Mouse (Mus musculus) liver, adult 2 months (tissue): ENCODE results near the gene Slc38a10. TPM values are rescaled to one million over a fixed set of nuclear protein-coding genes. Genes with fewer than 3 reads are reported as not detected.

Experiments
- DNase-seq: peaks from one replicate; pipeline ENCODE4 v3.0.0-alpha.2; 2011; ENCODE audit warnings: low read depth, low spot score; ENCODE audit errors: extremely low read depth
- H3K27ac ChIP-seq: fragments of 200-500 bp; replicated peaks from 2 replicates; pipeline ENCODE4 v1.5.1; 2012; ENCODE audit warnings: low read depth, mild to moderate bottlenecking, control low read depth, inconsistent platforms, low read length; ENCODE audit not compliant: insufficient read depth
- H3K27me3 ChIP-seq: fragments of 200-500 bp; 2 replicates; pipeline ENCODE4 v1.6.1; 2012; ENCODE audit warnings: mild to moderate bottlenecking, moderate library complexity, low read length, inconsistent platforms; ENCODE audit not compliant: control insufficient read depth, insufficient read depth
- H3K36me3 ChIP-seq: fragments of 200-500 bp; 2 replicates; pipeline ENCODE4 v1.6.1; 2012; ENCODE audit warnings: low read length, inconsistent platforms; ENCODE audit not compliant: control insufficient read depth, insufficient read depth
- H3K4me1 ChIP-seq: fragments of 200-500 bp; 2 replicates; pipeline ENCODE4 v1.6.1; 2011; ENCODE audit warnings: low read length; ENCODE audit not compliant: control insufficient read depth, insufficient read depth
- H3K4me3 ChIP-seq: fragments of 200-500 bp; 2 replicates; pipeline ENCODE4 v1.5.1; 2011; ENCODE audit warnings: low read depth, mild to moderate bottlenecking, control low read depth, low read length, moderate library complexity; ENCODE audit not compliant: insufficient read depth
- H3K79me2 ChIP-seq: fragments of 200-500 bp; 2 replicates; pipeline ENCODE4 v1.6.1; 2012; ENCODE audit warnings: inconsistent platforms, mild to moderate bottlenecking, low read length, moderate library complexity; ENCODE audit not compliant: control insufficient read depth, insufficient read depth
- H3K9ac ChIP-seq: fragments of 200-500 bp; 2 replicates; pipeline ENCODE4 v1.6.1; 2012; ENCODE audit warnings: low read depth, mild to moderate bottlenecking, control low read depth, inconsistent platforms, low read length
- CTCF ChIP-seq: fragments of 200-500 bp; IDR thresholded peaks from 2 replicates; pipeline ENCODE4 v1.5.1; 2011; ENCODE audit warnings: low read depth, low read length, control low read depth
- POLR2A ChIP-seq: fragments of 200-500 bp; IDR thresholded peaks from 2 replicates; pipeline ENCODE4 v1.6.1; 2011; ENCODE audit warnings: low read length, control low read depth; ENCODE audit not compliant: insufficient read depth; ENCODE audit errors: extremely low read depth
- WGBS: fragments of 180-500 bp; shearing (Covaris S2); methylation state at CpG from one replicate; pipeline ENCODE4 v1.1.7; 2018; 5-methylcytosine and 5-hydroxymethylcytosine counted together
- polyA plus RNA-seq: library from polyadenylated mRNA; depleted of rRNA; stranded (reverse); fragments of >200 nt; gene quantifications from 2 replicates; pipeline ENCODE4 v1.2.3, GENCODE M21; 2012
- total RNA-seq: library from RNA; depleted of rRNA; stranded (reverse); fragments of >200 nt; gene quantifications from 2 replicates; pipeline ENCODE4 v1.2.3, GENCODE M21; 2014

The Slc38a10 gene
- total and polyA plus RNA-seq, 2 experiments = 41.1 to 90.2 TPM

DNA sequence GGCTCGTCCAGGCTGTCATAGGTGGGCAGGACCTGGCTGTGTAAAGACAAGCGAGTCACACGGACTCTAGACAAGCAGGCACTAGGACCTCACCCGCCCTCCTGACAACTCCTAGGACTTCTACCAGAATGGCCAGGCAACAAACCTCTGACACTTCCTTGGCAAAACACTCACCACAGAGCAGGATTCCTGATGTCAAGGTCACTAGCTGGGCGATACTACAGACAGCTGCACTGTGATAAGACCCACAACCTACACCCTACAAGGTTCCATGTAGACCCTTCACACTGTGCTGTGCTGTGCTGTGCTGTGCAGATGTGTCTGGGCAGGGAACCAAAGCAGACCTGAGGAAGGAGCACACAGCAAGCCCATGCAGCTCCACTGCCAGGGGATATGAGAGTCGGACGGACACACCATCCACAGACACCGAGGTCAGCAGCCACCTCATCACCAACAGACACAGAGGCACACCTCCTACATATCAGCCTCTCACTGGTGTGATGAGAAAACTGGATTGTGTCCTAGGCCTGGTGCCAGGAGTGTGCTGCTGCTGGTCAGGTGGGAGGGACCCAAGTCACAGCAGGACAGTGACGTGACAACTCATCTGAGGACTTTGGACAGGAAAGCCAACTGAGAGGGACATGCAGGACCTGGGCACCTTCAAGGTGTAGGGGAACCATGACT, 16.2 kb downstream of the Slc38a10 start:
- H3K36me3 ChIP-seq = peaks cover 3% of the 10 kb centered on the region; the same call in 1 of the 2 replicates
- peak; percentile 66 for DNase-seq
- H3K9ac ChIP-seq = no peak overlapping the region
- no peaks in the 10 kb centered on the region; the same call in 1 of the 2 replicates for H3K79me2 ChIP-seq
- H3K27me3 ChIP-seq = no peaks in the 10 kb centered on the region
- no peaks in the 10 kb centered on the region for H3K4me1 ChIP-seq
- 74% methylated on average over 9 of the region's 9 CpGs for WGBS
- no peak overlapping the region for H3K4me3 ChIP-seq
- TF ChIP-seq CTCF (no peak), POLR2A (no peak)
- H3K27ac ChIP-seq = no peak overlapping the region

DNA sequence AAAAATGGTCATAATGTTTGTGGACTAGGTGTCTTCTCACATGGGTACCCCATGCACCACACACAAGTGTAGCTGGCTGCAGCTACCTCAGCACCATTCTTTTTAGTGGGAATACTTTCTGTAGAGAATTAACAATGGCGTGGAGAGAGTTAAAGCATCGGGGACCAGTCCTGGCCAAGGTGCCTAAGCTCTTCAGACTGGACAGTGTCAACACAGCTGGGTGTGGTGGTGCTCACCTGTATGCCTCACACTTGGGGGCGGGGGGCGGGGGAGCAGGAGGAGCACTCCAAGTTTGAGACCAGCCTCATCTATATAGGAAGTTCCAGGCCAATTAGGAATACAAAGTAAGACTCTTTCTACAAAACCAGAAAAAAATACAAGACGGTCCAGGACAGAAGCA, 17.0 kb downstream of the Slc38a10 start:
- no peak overlapping the region for H3K27ac ChIP-seq
- peaks cover 4% of the 10 kb centered on the region; the same call in 1 of the 2 replicates for H3K36me3 ChIP-seq
- TF ChIP-seq POLR2A = no peak
- no peak for TF ChIP-seq CTCF
- H3K27me3 ChIP-seq = no peaks in the 10 kb centered on the region
- H3K9ac ChIP-seq = no peak overlapping the region
- no peaks in the 10 kb centered on the region; the same call in 1 of the 2 replicates for H3K79me2 ChIP-seq
- no peak for DNase-seq
- 95% methylated on average over 5 of the region's 5 CpGs for WGBS
- H3K4me1 ChIP-seq = no peaks in the 10 kb centered on the region
- H3K4me3 ChIP-seq = no peak overlapping the region

DNA sequence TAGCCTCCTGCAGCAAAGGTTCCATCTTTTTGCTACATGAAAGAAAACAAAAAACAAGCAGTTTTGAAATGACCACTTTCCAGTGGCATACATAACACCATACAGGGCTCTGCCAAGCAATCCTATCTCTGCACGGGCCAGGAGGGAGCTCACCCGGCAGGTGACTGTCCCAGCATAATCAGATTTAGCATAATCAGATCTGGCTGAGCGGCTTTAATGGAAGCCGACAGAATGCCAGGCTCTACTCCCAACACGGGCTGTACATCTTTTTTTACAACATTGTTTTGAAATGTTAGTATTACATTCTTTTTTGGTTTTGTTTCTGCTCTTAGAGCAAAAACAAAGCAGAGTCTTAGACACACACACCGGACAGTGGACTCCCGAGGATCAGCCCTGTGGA, 21.9 kb downstream of the Slc38a10 start:
- Histone ChIP-seq H3K27ac (no peak overlapping the region), H3K9ac (no peak overlapping the region), H3K4me3 (no peak overlapping the region), H3K4me1 (no peaks in the 10 kb centered on the region), H3K79me2 (no peaks in the 10 kb centered on the region), H3K36me3 (peaks cover 19% of the 10 kb centered on the region; the same call in 1 of the 2 replicates), H3K27me3 (no peaks in the 10 kb centered on the region)
- no peak for DNase-seq
- WGBS = 94% methylated on average over 7 of the region's 7 CpGs
- no peak for TF ChIP-seq CTCF
- TF ChIP-seq POLR2A = no peak

DNA sequence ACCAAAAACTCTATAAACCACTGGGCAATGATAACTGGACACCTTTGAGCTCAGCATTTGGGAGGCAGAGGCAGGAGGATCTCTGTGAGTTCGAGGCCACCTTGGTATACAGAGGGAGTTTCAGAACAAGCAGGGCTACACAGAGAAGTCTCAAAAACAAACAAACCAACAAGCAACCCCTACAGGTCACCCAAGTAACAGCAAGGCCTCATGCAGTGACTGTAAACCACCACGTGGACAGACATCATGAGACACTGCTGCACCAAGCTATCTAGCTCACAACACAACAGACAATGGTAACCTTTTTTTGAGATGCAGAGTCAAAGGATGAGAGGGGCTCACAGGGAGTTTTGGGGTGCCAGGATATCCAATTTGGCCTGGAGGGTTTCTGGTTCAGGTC, 24.3 kb downstream of the Slc38a10 start:
- peaks cover 19% of the 10 kb centered on the region; the same call in 1 of the 2 replicates for H3K36me3 ChIP-seq
- H3K27me3 ChIP-seq = no peaks in the 10 kb centered on the region
- WGBS = 87% methylated on average over 2 of the region's 2 CpGs
- no peaks in the 10 kb centered on the region for H3K79me2 ChIP-seq
- H3K27ac ChIP-seq = no peak overlapping the region
- no peaks in the 10 kb centered on the region for H3K4me1 ChIP-seq
- no peak overlapping the region for H3K9ac ChIP-seq
- no peak for DNase-seq
- TF ChIP-seq CTCF = no peak
- no peak for TF ChIP-seq POLR2A
- no peak overlapping the region for H3K4me3 ChIP-seq

DNA sequence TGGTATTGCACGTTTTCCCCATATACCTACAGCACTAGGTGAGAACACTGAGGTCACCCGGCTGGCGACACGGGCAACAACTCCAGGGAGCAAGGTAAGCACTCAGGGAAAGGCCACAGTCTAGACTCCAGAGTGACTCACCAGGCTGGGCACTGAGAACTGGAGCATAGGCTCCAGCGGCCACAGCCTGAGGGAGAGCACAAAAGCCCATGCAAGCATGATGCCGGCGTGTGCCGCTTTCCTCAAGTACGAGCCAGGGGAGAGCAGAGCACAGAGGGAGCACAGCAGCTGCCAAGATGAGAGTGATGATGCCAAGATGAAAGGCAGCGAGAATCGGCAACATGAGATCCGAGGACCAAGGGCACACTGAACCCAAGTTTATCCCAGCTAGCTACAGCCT, 29.0 kb downstream of the Slc38a10 start:
- H3K4me1 ChIP-seq = no peaks in the 10 kb centered on the region
- no peaks in the 10 kb centered on the region for H3K27me3 ChIP-seq
- H3K79me2 ChIP-seq = no peaks in the 10 kb centered on the region
- no peak overlapping the region for H3K27ac ChIP-seq
- no peak for TF ChIP-seq CTCF
- TF ChIP-seq POLR2A = no peak
- no peak overlapping the region for H3K9ac ChIP-seq
- 86% methylated on average over 12 of the region's 12 CpGs for WGBS
- H3K36me3 ChIP-seq = peaks cover 8% of the 10 kb centered on the region; the same call in 1 of the 2 replicates
- no peak overlapping the region for H3K4me3 ChIP-seq
- DNase-seq = no peak
